Mouse (Mus musculus) heart, postnatal 0 days (tissue): ENCODE measurements around the gene Lpar1.

Experiments used
- CTCF ChIP-seq: IDR thresholded peaks from 2 replicates; pipeline ENCODE4 v1.5.1; 2016; ENCODE audit warnings: antibody characterized with exemption, control low read depth, low read depth
- EP300 ChIP-seq: IDR thresholded peaks from 2 replicates; pipeline ENCODE4 v1.6.1; 2016; ENCODE audit warnings: antibody characterized with exemption, low read depth

- TF ChIP-seq CTCF (no peak), EP300 (no peak)
Measured at GRCm38 (mm10) chr4:58530706-58531105, 23.0 kb downstream of the Lpar1 start.
